Mouse (Mus musculus): ENCODE measurements around the gene 4921539E11Rik. TPM values are rescaled to one million over a fixed set of nuclear protein-coding genes. Genes with fewer than 3 reads are reported as not detected.

4921539E11Rik gene
- polyA plus RNA-seq, 1 experiment from 2014 or later: not detected

DNA sequence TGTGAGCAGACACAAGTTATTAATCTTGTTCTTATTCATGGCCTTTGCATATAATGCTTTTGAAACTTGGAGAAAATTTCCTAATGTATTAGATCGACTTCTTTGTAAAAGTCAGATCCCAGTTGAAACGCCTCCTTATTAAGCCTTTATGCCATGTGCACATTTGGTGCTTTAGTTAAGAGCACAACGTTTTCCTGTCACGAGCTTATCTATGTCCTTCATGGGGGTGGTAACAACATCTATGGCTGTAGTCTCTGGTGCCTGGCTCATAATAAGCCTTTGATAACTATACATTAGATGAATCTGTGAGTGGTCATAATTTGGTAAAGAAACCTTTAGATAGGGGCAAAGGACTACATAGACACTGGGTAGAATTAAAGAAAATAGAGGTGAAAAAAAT, 36.8 kb downstream of the 4921539E11Rik start:
- Histone ChIP-seq H3K9ac (replicated peaks) (no peak overlapping the region), H3K4me2 (ENCODE audit: low read depth, low read length) (no peak overlapping the region), H3K27ac (ENCODE audit: low read depth) (no peak overlapping the region), H3K4me3 (ENCODE audit: low read depth, low read length) (no peak overlapping the region), H3K9me3 (ENCODE audit: low read length) (no peaks in the 10 kb centered on the region), H3K36me3 (replicated peaks; ENCODE audit: insufficient read depth, low read length) (no peaks in the 10 kb centered on the region), H3K27me3 (ENCODE audit: insufficient read depth, low read length) (no peaks in the 10 kb centered on the region), H3K4me1 (ENCODE audit: insufficient read depth) (peaks cover 3% of the 10 kb centered on the region; the same call in 1 of the 2 replicates)
- DNase-seq (no peak), ATAC-seq (no peak)
- TF ChIP-seq EP300 (IDR thresholded peaks at IDR 0.05; ENCODE audit: low read depth) (no peak), CTCF (IDR thresholded peaks at IDR 0.05; ENCODE audit: low read depth) (no peak)
- WGBS (ENCODE audit: insufficient replicate concordance): 51% methylated on average over 4 of the region's 4 CpGs

DNA sequence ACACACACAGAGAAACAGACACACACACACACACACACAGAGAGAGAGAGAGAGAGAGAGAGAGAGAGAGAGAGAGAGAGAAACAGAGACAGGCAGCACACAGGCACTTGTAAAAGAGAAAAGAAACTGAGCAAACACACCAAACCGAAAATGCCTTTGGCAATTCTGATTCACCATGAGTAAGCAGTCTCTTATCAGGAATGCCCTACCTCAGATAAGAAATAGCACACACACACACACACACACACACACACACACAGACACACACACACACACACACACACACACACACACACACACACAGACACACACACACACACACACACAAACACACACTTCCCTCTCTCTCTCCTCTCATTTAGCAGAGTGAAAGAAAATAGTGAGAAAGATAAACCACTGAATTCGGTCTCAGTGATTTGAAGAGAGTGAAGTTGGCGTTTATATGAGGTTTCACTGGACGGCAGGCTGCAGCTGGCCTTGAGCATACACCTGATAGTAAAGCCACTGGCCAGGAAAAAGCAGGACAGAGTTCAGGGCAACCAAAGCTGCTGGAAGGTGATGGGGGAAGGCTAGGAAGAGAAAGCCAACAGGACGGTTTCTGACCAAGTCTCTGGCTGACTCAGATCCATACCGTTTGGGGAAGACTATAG, 41.1 kb downstream of the 4921539E11Rik start:
- no peaks in the 10 kb centered on the region for H3K9me3 ChIP-seq (ENCODE audit: low read length)
- no peaks in the 10 kb centered on the region for H3K27me3 ChIP-seq (ENCODE audit: insufficient read depth, low read length)
- no peak overlapping the region for H3K9ac ChIP-seq (replicated peaks)
- H3K27ac ChIP-seq (ENCODE audit: low read depth): peak overlapping the region; percentile 57; the same call in 1 of the 2 replicates
- H3K4me2 ChIP-seq (ENCODE audit: low read depth, low read length): peak overlapping the region; percentile 23; the same call in 1 of the 2 replicates
- no peak for DNase-seq
- WGBS (ENCODE audit: insufficient replicate concordance): 30% methylated on average over 6 of the region's 6 CpGs
- no peak overlapping the region for H3K4me3 ChIP-seq (ENCODE audit: low read depth, low read length)
- no peaks in the 10 kb centered on the region for H3K36me3 ChIP-seq (replicated peaks; ENCODE audit: insufficient read depth, low read length)
- TF ChIP-seq EP300 (IDR thresholded peaks at IDR 0.05; ENCODE audit: low read depth): 0 out of 2 replicates have a peak, but pooled peaks have one; percentile 9
- TF ChIP-seq CTCF (IDR thresholded peaks at IDR 0.05; ENCODE audit: low read depth): no peak
- ATAC-seq: peak; percentile 77
- H3K4me1 ChIP-seq (ENCODE audit: insufficient read depth): peaks cover 3% of the 10 kb centered on the region; the same call in 1 of the 2 replicates

DNA sequence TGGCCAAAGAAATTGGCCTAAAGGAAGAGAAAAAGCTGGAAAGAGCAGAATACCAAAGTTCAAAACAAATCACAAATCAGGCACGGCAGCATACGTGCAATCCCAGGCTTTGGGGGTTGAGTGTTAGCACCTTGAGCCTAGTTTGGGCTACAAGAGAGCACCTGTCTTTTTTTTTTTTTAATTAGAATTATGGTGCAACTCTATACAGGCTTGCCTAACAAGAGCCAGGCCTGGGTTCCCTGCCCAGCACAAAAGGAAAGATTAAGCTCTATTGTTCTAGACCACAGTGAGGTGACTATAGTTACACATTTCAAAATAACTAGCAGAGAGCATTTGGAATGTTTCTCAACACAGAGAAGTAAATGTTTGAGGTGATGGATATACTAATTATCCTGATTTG, 42.9 kb downstream of the 4921539E11Rik start:
- Histone ChIP-seq H3K9me3 (ENCODE audit: low read length) (no peaks in the 10 kb centered on the region), H3K27ac (ENCODE audit: low read depth) (no peak overlapping the region), H3K9ac (replicated peaks) (no peak overlapping the region), H3K4me1 (ENCODE audit: insufficient read depth) (peaks cover 3% of the 10 kb centered on the region; the same call in 1 of the 2 replicates), H3K4me2 (ENCODE audit: low read depth, low read length) (no peak overlapping the region), H3K4me3 (ENCODE audit: low read depth, low read length) (no peak overlapping the region), H3K27me3 (ENCODE audit: insufficient read depth, low read length) (no peaks in the 10 kb centered on the region), H3K36me3 (replicated peaks; ENCODE audit: insufficient read depth, low read length) (no peaks in the 10 kb centered on the region)
- ATAC-seq: no peak
- TF ChIP-seq EP300 (IDR thresholded peaks at IDR 0.05; ENCODE audit: low read depth) (no peak), CTCF (IDR thresholded peaks at IDR 0.05; ENCODE audit: low read depth) (no peak)
- no peak for DNase-seq
- WGBS (ENCODE audit: insufficient replicate concordance): 73% methylated on average over 2 of the region's 2 CpGs

DNA sequence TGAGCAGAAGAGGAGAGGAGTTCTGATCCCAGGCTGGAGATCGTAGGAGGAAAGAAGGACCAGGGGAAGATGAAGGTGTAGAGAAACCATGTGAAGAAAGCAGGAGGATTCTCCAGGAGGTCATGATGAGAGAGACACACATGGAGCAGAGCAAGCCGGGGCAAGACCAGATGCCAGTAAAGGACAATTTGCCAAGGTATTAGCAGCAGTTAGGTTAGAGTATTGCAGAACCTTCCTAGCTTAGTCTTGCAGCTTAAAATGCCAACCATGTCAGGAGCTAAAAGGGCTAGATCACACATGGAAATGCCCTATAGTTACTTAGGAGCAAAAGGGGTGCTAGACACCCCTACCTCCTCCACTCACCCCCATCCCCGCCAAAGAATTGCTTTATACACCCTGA, 43.4 kb downstream of the 4921539E11Rik start:
- Histone ChIP-seq H3K4me1 (ENCODE audit: insufficient read depth) (peaks cover 3% of the 10 kb centered on the region; the same call in 1 of the 2 replicates), H3K9me3 (ENCODE audit: low read length) (no peaks in the 10 kb centered on the region), H3K36me3 (replicated peaks; ENCODE audit: insufficient read depth, low read length) (no peaks in the 10 kb centered on the region), H3K4me2 (ENCODE audit: low read depth, low read length) (no peak overlapping the region), H3K9ac (replicated peaks) (no peak overlapping the region), H3K4me3 (ENCODE audit: low read depth, low read length) (no peak overlapping the region), H3K27me3 (ENCODE audit: insufficient read depth, low read length) (no peaks in the 10 kb centered on the region), H3K27ac (ENCODE audit: low read depth) (no peak overlapping the region)
- no peak for ATAC-seq
- 83% methylated on average over 3 of the region's 3 CpGs for WGBS (ENCODE audit: insufficient replicate concordance)
- DNase-seq: no peak
- TF ChIP-seq CTCF (IDR thresholded peaks at IDR 0.05; ENCODE audit: low read depth) (no peak), EP300 (IDR thresholded peaks at IDR 0.05; ENCODE audit: low read depth) (no peak)

DNA sequence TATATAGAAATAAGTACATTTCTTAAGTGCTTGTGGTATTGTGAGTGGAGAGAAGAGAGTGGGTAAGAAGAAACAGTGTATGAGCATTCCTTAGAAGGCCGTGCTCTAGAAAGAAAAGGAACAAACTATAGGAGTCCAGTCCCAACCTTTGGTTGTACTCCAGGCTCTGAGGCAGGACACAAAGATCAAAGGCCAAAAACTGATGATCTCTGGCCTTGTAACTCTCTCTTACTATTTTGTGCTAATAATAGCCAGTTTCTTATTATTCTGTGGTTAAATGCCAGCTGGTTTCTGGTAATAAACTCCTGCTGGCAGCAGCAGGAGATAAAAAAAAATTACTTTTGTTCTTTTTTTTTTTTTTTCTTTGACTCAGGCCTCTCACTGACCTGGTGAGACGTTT, 58.5 kb downstream of the 4921539E11Rik start:
- Histone ChIP-seq H3K27ac (ENCODE audit: low read depth) (no peak overlapping the region), H3K9ac (replicated peaks) (no peak overlapping the region), H3K4me3 (ENCODE audit: low read depth, low read length) (no peak overlapping the region), H3K4me2 (ENCODE audit: low read depth, low read length) (no peak overlapping the region), H3K36me3 (replicated peaks; ENCODE audit: insufficient read depth, low read length) (no peaks in the 10 kb centered on the region), H3K4me1 (ENCODE audit: insufficient read depth) (no peaks in the 10 kb centered on the region), H3K9me3 (ENCODE audit: low read length) (no peaks in the 10 kb centered on the region), H3K27me3 (ENCODE audit: insufficient read depth, low read length) (no peaks in the 10 kb centered on the region)
- TF ChIP-seq CTCF (IDR thresholded peaks at IDR 0.05; ENCODE audit: low read depth) (no peak), EP300 (IDR thresholded peaks at IDR 0.05; ENCODE audit: low read depth) (no peak)
- DNase-seq (no peak), ATAC-seq (no peak)
- WGBS (ENCODE audit: insufficient replicate concordance): 69% methylated on average over 2 of the region's 2 CpGs

DNA sequence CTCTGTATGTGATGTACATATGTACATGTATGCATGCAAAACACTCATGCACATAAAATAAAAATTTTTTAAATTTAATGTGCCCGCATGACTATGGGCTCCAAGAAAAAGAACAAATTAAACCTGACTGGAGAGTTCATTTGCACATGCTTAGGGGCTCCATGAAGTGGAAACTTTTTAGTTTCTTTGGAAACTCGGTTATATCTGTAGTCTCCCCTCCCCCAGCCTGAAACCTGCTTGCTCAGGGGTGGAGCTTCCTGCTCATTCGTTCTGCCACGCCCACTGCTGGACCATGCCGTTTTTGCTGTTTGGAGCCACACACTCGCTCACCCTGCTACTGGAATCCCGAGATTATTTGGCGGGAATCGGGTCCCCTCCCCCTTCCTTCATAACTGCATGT, 67.8 kb downstream of the 4921539E11Rik start:
- no peaks in the 10 kb centered on the region for H3K9me3 ChIP-seq (ENCODE audit: low read length)
- H3K4me1 ChIP-seq (ENCODE audit: insufficient read depth): no peaks in the 10 kb centered on the region
- no peak overlapping the region for H3K4me2 ChIP-seq (ENCODE audit: low read depth, low read length)
- TF ChIP-seq CTCF (IDR thresholded peaks at IDR 0.05; ENCODE audit: low read depth): no peak
- no peak for TF ChIP-seq EP300 (IDR thresholded peaks at IDR 0.05; ENCODE audit: low read depth)
- no peak overlapping the region for H3K27ac ChIP-seq (ENCODE audit: low read depth)
- no peak for DNase-seq
- no peaks in the 10 kb centered on the region for H3K27me3 ChIP-seq (ENCODE audit: insufficient read depth, low read length)
- H3K36me3 ChIP-seq (replicated peaks; ENCODE audit: insufficient read depth, low read length): no peaks in the 10 kb centered on the region
- no peak overlapping the region for H3K9ac ChIP-seq (replicated peaks)
- no peak overlapping the region for H3K4me3 ChIP-seq (ENCODE audit: low read depth, low read length)
- 29% methylated on average over 9 of the region's 9 CpGs for WGBS (ENCODE audit: insufficient replicate concordance)
- ATAC-seq: no peak
